Mouse (Mus musculus) lung, embryonic 15.5 days (tissue): ENCODE measurements around the gene Osbpl6. TPM values are rescaled to one million over a fixed set of nuclear protein-coding genes. Genes with fewer than 3 reads are reported as not detected.

ENCODE experiments used
- ATAC-seq: fragments of 200-750 bp; cut with Nextera tagmentation; 2 replicates; pipeline ENCODE4 v1.8.0; 2017; ENCODE audit warnings: moderate number of reproducible peaks, borderline replicate concordance; ENCODE audit not compliant: low FRiP score, low TSS enrichment; ENCODE audit errors: extremely low read depth
- H3K27ac ChIP-seq: fragments of 300-500 bp; sonication (generic); 2 replicates; pipeline ENCODE4 v1.5.1; 2015; ENCODE audit warnings: moderate library complexity, mild to moderate bottlenecking, inconsistent platforms
- H3K27me3 ChIP-seq: fragments of 300-500 bp; sonication (generic); 2 replicates; pipeline ENCODE4 v1.6.1; 2015; ENCODE audit warnings: inconsistent platforms
- H3K36me3 ChIP-seq: fragments of 300-500 bp; sonication (generic); 2 replicates; pipeline ENCODE4 v1.6.1; 2015; ENCODE audit warnings: inconsistent platforms
- H3K4me1 ChIP-seq: fragments of 300-500 bp; sonication (generic); 2 replicates; pipeline ENCODE4 v1.6.1; 2015; ENCODE audit warnings: inconsistent platforms
- H3K4me2 ChIP-seq: fragments of 300-500 bp; sonication (generic); 2 replicates; pipeline ENCODE4 v1.6.1; 2015; ENCODE audit warnings: inconsistent platforms, mild to moderate bottlenecking, moderate library complexity
- H3K4me3 ChIP-seq: fragments of 300-500 bp; sonication (generic); 2 replicates; pipeline ENCODE4 v1.5.1; 2015; ENCODE audit warnings: mild to moderate bottlenecking, inconsistent platforms
- H3K9ac ChIP-seq: fragments of 300-500 bp; sonication (generic); 2 replicates; pipeline ENCODE4 v1.6.1; 2015; ENCODE audit warnings: inconsistent platforms
- H3K9me3 ChIP-seq: fragments of 300-500 bp; sonication (generic); 2 replicates; pipeline ENCODE4 v1.6.1; 2016; ENCODE audit warnings: inconsistent platforms
- WGBS: fragments of 180-500 bp; shearing (Covaris S2); methylation state at CpG from one replicate; pipeline ENCODE4 v1.1.7; 2015; 5-methylcytosine and 5-hydroxymethylcytosine counted together
- microRNA-seq: library from miRNA; unstranded; fragments of <30 nt; microRNA quantifications from one replicate; pipeline ENCODE4, GENCODE M21; 2016
- polyA plus RNA-seq: library from polyadenylated mRNA; unstranded; fragments of >200 nt; fragmentation: Nextera tagmentation; extraction: Ambion mirVana; gene quantifications from 2 replicates; pipeline ENCODE4 v1.2.1, GENCODE M21; 2015

The Osbpl6 gene
- polyA plus RNA-seq, 1 experiment from 2014 or later, result 21.1 TPM

DNA sequence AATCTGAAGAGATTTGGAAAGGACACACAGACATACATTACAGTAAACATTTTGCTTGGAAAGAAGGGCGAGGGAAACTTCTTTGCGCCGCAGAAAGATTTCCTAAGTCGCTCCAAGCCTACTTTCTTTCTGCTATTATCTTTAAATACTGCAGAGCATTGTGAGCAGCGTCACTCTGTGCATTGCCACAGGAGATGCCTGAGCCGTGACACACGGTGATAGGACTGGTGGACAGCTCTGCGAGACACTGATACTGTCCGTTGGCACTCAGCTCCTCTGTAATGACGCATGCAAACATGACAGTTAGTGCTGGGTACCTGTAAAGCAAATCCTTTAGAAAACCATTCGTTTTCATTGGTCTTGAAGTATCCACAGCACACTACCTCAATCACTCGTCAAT, 224.0 kb downstream of the Osbpl6 start:
- H3K9me3 ChIP-seq, result no peaks in the 10 kb centered on the region
- no peak overlapping the region for H3K9ac ChIP-seq
- peaks cover 77% of the 10 kb centered on the region for H3K36me3 ChIP-seq
- no peaks in the 10 kb centered on the region for H3K27me3 ChIP-seq
- H3K4me3 ChIP-seq, result no peak overlapping the region
- ATAC-seq, result no peak
- no peaks in the 10 kb centered on the region for H3K4me1 ChIP-seq
- no peak overlapping the region for H3K4me2 ChIP-seq
- H3K27ac ChIP-seq, result no peak overlapping the region
- 83% methylated on average over 12 of the region's 12 CpGs for WGBS

DNA sequence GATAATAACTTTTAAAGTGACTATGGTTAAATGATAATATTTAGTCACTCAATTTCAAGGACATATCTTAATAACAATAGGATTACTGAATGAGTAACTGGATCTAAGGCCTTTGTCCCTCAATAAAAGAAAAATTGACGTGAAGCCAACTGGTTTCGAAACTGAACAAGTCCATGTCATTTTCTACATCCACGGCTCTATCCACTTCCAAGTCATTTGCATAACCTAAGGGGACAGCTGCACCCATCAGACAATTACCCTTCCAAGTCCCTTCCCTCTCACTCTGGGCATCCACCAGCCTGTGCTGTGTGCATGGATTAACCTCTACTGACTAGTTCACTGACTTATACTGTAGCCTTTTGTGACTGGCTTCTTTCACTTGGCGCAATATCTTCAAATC, 225.3 kb downstream of the Osbpl6 start:
- 90% methylated on average over 4 of the region's 4 CpGs for WGBS
- Histone ChIP-seq H3K27ac (no peak overlapping the region), H3K4me3 (no peak overlapping the region), H3K36me3 (peaks cover 81% of the 10 kb centered on the region), H3K9me3 (no peaks in the 10 kb centered on the region), H3K27me3 (no peaks in the 10 kb centered on the region), H3K4me2 (no peak overlapping the region), H3K4me1 (no peaks in the 10 kb centered on the region), H3K9ac (no peak overlapping the region)
- ATAC-seq, result no peak

DNA sequence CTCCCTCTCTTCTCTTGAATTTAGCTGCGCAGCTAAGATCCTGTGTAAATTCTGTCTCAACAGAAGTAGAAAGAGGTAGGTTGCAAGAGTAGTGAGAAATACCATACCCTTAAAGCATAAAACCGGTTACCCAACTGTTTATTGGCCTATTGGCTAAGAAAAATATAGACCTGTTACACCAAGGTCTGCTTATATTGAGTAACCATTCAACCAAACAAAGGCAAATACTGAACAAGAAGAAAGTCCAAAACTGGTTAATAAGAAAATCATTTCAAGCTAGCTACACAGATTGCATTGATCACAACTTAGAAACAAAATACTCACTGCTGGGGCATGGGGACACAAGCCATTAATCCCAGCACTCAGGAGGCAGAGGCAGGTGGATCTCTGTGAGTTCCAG, 233.3 kb downstream of the Osbpl6 start:
- no peak overlapping the region for H3K4me3 ChIP-seq
- no peaks in the 10 kb centered on the region for H3K4me1 ChIP-seq
- WGBS, result 93% methylated on average over 2 of the region's 2 CpGs
- H3K4me2 ChIP-seq, result no peak overlapping the region
- H3K9ac ChIP-seq, result no peak overlapping the region
- no peak overlapping the region for H3K27ac ChIP-seq
- peaks cover 77% of the 10 kb centered on the region for H3K36me3 ChIP-seq
- no peak for ATAC-seq
- no peaks in the 10 kb centered on the region for H3K27me3 ChIP-seq
- H3K9me3 ChIP-seq, result no peaks in the 10 kb centered on the region

DNA sequence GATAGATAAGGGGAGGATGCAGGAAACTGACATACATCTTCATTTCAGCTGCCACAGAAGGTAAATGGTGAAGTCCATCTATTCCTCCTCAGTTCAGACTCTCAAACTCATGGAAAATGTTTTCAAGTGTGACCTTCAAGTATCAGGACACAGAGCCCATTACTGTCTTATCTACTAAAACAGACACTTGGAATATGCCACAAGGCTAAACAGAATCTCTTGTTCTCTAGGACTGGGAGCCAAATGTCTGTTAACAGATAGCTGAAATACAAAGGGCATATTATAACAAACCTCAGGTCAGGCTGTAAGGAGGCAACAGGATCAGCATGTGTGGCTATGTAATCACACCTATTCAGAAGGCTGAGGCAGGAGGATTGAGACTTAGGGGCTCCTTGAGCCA, 237.5 kb downstream of the Osbpl6 start:
- H3K4me1 ChIP-seq, result peaks cover 12% of the 10 kb centered on the region
- no peak for ATAC-seq
- H3K27ac ChIP-seq, result no peak overlapping the region
- H3K9me3 ChIP-seq, result no peaks in the 10 kb centered on the region
- H3K4me3 ChIP-seq, result no peak overlapping the region
- H3K27me3 ChIP-seq, result no peaks in the 10 kb centered on the region
- H3K36me3 ChIP-seq, result peaks cover 49% of the 10 kb centered on the region
- H3K9ac ChIP-seq, result no peak overlapping the region
- H3K4me2 ChIP-seq, result no peak overlapping the region

DNA sequence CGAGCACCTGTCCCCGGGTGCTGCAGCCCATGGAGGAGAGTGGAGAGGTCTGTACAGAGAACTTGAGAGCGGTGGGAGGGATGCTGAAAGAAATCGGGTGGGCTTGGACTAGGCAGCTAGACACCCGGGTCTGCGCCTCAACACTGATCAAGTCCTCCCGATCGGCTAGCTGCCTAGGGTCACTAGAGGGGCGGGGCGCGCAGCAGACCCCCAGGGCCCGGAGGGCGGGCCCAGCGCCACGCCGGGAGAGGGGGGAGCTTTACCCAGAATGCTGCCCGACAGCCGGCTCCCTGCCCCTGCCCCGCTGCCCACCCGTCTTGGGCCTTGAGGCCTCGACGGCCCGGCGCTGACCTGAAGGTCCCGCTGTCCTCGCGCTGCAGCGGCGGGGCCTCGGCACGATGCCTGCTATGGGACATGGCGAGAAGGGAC, 241.1 kb downstream of the Osbpl6 start:
- Histone ChIP-seq H3K4me1 (peaks cover 14% of the 10 kb centered on the region), H3K4me2 (peak overlapping the region; percentile 79), H3K9me3 (no peaks in the 10 kb centered on the region), H3K4me3 (peak overlapping the region; percentile 75), H3K27me3 (no peaks in the 10 kb centered on the region), H3K36me3 (peaks cover 16% of the 10 kb centered on the region), H3K27ac (peak overlapping the region; percentile 90), H3K9ac (peak overlapping the region; percentile 69)
- 0% methylated on average over 32 of the region's 32 CpGs for WGBS
- peak; percentile 67 for ATAC-seq

DNA sequence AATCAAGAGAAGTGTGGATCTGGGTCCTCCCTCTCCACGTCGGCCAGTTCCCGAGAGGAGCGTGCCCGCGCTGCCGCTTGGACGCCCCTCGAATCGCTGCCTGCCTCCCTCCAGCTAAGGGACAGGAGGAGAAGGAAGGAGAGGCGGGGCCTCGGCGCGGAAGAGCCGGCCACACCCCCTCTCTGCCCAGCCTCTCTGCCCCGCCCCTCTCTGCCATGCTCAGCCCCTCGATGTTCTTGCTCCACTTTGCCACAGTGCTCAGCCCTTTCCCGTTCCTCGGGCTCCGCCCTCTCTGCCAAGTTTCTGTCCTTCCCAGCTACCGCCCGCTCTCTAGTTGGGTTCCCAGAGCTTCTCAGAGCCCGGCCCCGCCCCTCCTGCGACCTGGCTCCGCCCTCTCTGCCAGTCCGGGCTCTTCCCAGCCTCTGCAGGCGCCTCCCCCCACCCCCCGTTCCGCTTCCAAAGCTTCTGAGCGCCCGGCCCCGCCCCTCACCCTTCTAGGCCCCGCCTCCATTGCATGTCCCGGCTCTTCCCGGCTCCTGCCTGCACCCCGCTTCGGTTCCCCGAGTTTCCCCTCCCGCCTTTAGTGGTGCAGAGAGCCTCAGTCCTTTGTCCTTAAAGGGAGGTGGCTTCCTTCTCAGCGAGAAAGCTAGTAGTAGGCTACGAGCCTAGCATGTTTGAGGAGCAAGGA, 241.7 kb downstream of the Osbpl6 start, which contains the start of the genes Prkra and Pjvk:
Gene Prkra (minus strand): TSS at position 133 of the 688 bp plus-strand sequence.
Gene Pjvk (plus strand): TSS at position 594 of the 688 bp plus-strand sequence.
- Histone ChIP-seq H3K4me3 (peak within 1 kb of the TSS; percentile 75), H3K4me2 (peak within 1 kb of the TSS; percentile 79), H3K9ac (peak within 1 kb of the TSS; percentile 69), H3K36me3 (peaks cover 11% of the 10 kb centered on the region), H3K4me1 (peaks cover 14% of the 10 kb centered on the region), H3K27ac (peak within 1 kb of the TSS; percentile 90), H3K27me3 (no peaks in the 10 kb centered on the region), H3K9me3 (no peaks in the 10 kb centered on the region)
- 1% methylated on average over 40 of the region's 42 CpGs for WGBS
- peak; percentile 99 for ATAC-seq

DNA sequence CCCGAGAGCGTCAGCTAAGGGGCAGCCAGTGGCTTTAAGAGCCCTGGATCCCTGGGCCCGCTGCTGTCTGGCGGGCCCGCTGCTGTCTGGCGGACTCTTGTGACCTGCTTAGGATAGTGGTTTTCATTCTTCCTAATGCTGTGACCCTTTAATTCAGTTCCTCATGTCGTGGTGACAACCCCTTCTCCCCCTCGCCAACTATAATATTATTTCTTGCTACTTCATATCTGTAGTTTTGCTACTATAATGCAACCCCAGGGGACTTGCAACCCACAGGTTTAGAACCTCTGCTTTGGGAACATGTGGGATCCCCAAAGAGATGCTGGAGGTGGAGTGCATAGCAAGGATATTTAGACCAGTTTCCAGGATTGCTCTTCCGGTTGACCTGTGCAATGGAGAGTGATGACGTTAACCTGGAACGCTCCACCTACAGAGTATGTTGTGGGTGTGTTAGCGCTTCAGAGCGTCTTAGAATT, 242.4 kb downstream of the Osbpl6 start:
- peak; percentile 33; the same call in 1 of the 2 replicates for ATAC-seq
- Histone ChIP-seq H3K4me2 (peak overlapping the region; percentile 79), H3K27me3 (no peaks in the 10 kb centered on the region), H3K4me1 (peaks cover 14% of the 10 kb centered on the region), H3K4me3 (peak overlapping the region; percentile 75), H3K9me3 (no peaks in the 10 kb centered on the region), H3K27ac (peak overlapping the region; percentile 90), H3K9ac (0 out of 2 replicates have a peak overlapping the region, but pooled peaks have one; percentile 4), H3K36me3 (peaks cover 6% of the 10 kb centered on the region; the same call in 1 of the 2 replicates)
- WGBS, result 28% methylated on average over 13 of the region's 13 CpGs

Small RNA genes lying within 50 kb of the gene (microRNA-seq; reads per million reads assigned to microRNA genes)
- gene Gm23164, result not detected

Other genes starting within 250 kb of the Osbpl6 start
- 0.06 and 0.14 TPM in 2 replicates for gene Pde11a, start 67.7 kb upstream of the Osbpl6 start, polyA plus RNA-seq
- gene Cyct, start 46.1 kb upstream of the Osbpl6 start, polyA plus RNA-seq, result not detected in 2 replicates
- gene Rbm45, start 36.5 kb upstream of the Osbpl6 start, polyA plus RNA-seq, result 12.3 and 12.6 TPM in 2 replicates
- gene Prkra, start 241.5 kb downstream of the Osbpl6 start, polyA plus RNA-seq, result 68.2 and 73.7 TPM in 2 replicates
- gene Pjvk, start 242.0 kb downstream of the Osbpl6 start, polyA plus RNA-seq, result 0.20 and 0.21 TPM in 2 replicates